Mouse (Mus musculus) liver, embryonic 14.5 days (tissue): ENCODE results near the gene Rpgrip1l. TPM values are rescaled to one million over a fixed set of nuclear protein-coding genes. Genes with fewer than 3 reads are reported as not detected.

Source experiments
- ATAC-seq: fragments of 200-750 bp; cut with Nextera tagmentation; 2 replicates; pipeline ENCODE4 v1.8.0; 2017; ENCODE audit warnings: moderate number of reproducible peaks, mild to moderate bottlenecking, moderate library complexity; ENCODE audit not compliant: insufficient read depth
- DNase-seq, 3 experiments: peaks; one replicate each; pipeline ENCODE4 v3.0.0-alpha.2; 2012 to 2013; ENCODE audit warnings: low read depth in 3 of 3, low spot score in 3 of 3
- H3K27ac ChIP-seq: fragments of 300-500 bp; sonication (generic); 2 replicates; pipeline ENCODE4 v1.5.1; 2014; ENCODE audit warnings: moderate library complexity, mild to moderate bottlenecking, control low read depth, inconsistent platforms
- H3K27me3 ChIP-seq: fragments of 300-500 bp; sonication (generic); 2 replicates; pipeline ENCODE4 v1.6.1; 2014; ENCODE audit warnings: mild to moderate bottlenecking, low read length, moderate library complexity; ENCODE audit not compliant: control insufficient read depth, insufficient read depth
- H3K36me3 ChIP-seq: fragments of 300-500 bp; sonication (generic); replicated peaks from 2 replicates; pipeline ENCODE4 v1.6.1; 2014; ENCODE audit warnings: low read depth; ENCODE audit not compliant: control insufficient read depth, insufficient read depth
- H3K4me1 ChIP-seq, 2 experiments: fragments of 200-500 bp in 1 of 2; fragments of 300-500 bp in 1 of 2; sonication (generic) in 1 of 2; replicated peaks; 2 replicates each; pipeline ENCODE4 v1.6.1; 2012 to 2014; ENCODE audit warnings: antibody characterized with exemption in 1 of 2, inconsistent platforms in 1 of 2, low read length in 1 of 2; ENCODE audit not compliant: control insufficient read depth in 2 of 2, insufficient read depth in 2 of 2
- H3K4me2 ChIP-seq: fragments of 300-500 bp; sonication (generic); 2 replicates; pipeline ENCODE4 v1.6.1; 2014; ENCODE audit warnings: low read depth, mild to moderate bottlenecking, control low read depth, moderate library complexity
- H3K4me3 ChIP-seq, 2 experiments: fragments of 200-500 bp in 1 of 2; fragments of 300-500 bp in 1 of 2; sonication (generic) in 1 of 2; 2 replicates each; pipeline ENCODE4 v1.5.1; 2012 to 2014; ENCODE audit warnings: low read depth in 2 of 2, low read length in 2 of 2, mild to moderate bottlenecking in 2 of 2, control low read depth in 1 of 2, inconsistent platforms in 1 of 2, moderate library complexity in 1 of 2; ENCODE audit not compliant: insufficient read depth in 1 of 2
- H3K9ac ChIP-seq: fragments of 300-500 bp; sonication (generic); replicated peaks from 2 replicates; pipeline ENCODE4 v1.6.1; 2014; ENCODE audit warnings: mild to moderate bottlenecking, control low read depth, moderate library complexity
- H3K9me3 ChIP-seq: fragments of 300-500 bp; sonication (generic); 2 replicates; pipeline ENCODE4 v1.6.1; 2016; ENCODE audit warnings: low read length, mixed read lengths; ENCODE audit not compliant: control insufficient read depth
- CTCF ChIP-seq: IDR thresholded peaks from 2 replicates; pipeline ENCODE4 v1.5.1; 2016; ENCODE audit warnings: antibody characterized with exemption, low read depth, control low read depth
- EP300 ChIP-seq: IDR thresholded peaks from 2 replicates; pipeline ENCODE4 v1.6.1; 2016; ENCODE audit warnings: antibody characterized with exemption, low read depth
- WGBS: fragments of 180-500 bp; shearing (Covaris S2); extraction: QIAGEN DNeasy Blood & Tissue Kit; methylation state at CpG from one replicate; pipeline ENCODE4 v1.1.7; 2014; ENCODE audit not compliant: insufficient replicate concordance; 5-methylcytosine and 5-hydroxymethylcytosine counted together
- polyA plus RNA-seq, 2 experiments: library from polyadenylated mRNA; depleted of rRNA in 1 of 2; stranded (reverse) in 1 of 2; unstranded in 1 of 2; fragments of >200 nt; fragmentation: Nextera tagmentation in 1 of 2; extraction: Ambion mirVana in 1 of 2; gene quantifications; 2 replicates each; pipeline versions ENCODE4 v1.2.1 to v1.2.3; 2012 to 2014

Gene Rpgrip1l
- polyA plus RNA-seq, 2 experiments, result 1.1 to 3.3 TPM

GRCm38 (mm10) chr8:91217062-91217905 lies 95.8 kb downstream of the Rpgrip1l start:
- Histone ChIP-seq H3K4me1 (no peaks in the 10 kb centered on the region), H3K9me3 (no peaks in the 10 kb centered on the region), H3K9ac (no peak overlapping the region), H3K36me3 (no peaks in the 10 kb centered on the region), H3K27me3 (no peaks in the 10 kb centered on the region), H3K27ac (no peak overlapping the region), H3K4me2 (no peak overlapping the region), H3K4me3 (no peak overlapping the region)
- ATAC-seq (no peak), DNase-seq (no peak)
- WGBS, result 74% methylated on average over 5 of the region's 5 CpGs
- TF ChIP-seq CTCF (no peak), EP300 (no peak)

- Histone ChIP-seq H3K9ac (no peak overlapping the region), H3K4me3 (no peak overlapping the region), H3K9me3 (no peaks in the 10 kb centered on the region), H3K27me3 (no peaks in the 10 kb centered on the region), H3K36me3 (no peaks in the 10 kb centered on the region), H3K4me2 (no peak overlapping the region), H3K27ac (no peak overlapping the region), H3K4me1 (no peaks in the 10 kb centered on the region)
- WGBS, result 47% methylated on average over 3 of the region's 3 CpGs
- TF ChIP-seq CTCF (no peak), EP300 (no peak)
- ATAC-seq (no peak), DNase-seq (no peak)
These were observed 98.8 kb downstream of the Rpgrip1l start for GRCm38 (mm10) chr8:91214287-91214686.

DNA sequence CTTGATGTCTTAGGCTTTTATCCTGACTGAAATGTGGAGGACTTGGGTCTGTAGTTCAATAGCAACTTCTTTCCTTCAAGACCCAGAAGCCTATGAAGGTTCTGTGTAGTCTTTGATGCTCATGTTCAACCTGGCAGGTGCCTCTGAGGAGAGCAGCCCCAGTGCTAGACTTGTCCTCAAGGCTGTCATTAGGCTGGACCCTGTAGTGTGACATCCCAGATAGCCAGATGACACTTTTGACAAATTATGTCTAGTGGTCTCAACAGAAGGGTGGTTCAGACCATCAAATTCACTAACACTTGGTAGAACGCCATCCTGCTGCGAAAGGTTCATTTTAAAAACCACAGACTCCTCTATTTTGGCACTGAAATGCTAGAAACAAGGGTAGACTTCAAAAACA lies 100.1 kb downstream of the Rpgrip1l start:
- DNase-seq, result no peak
- Histone ChIP-seq H3K36me3 (no peaks in the 10 kb centered on the region), H3K4me1 (no peaks in the 10 kb centered on the region), H3K27ac (no peak overlapping the region), H3K27me3 (no peaks in the 10 kb centered on the region), H3K9me3 (no peaks in the 10 kb centered on the region), H3K9ac (no peak overlapping the region), H3K4me3 (no peak overlapping the region), H3K4me2 (no peak overlapping the region)
- TF ChIP-seq EP300, result no peak
- no peak for TF ChIP-seq CTCF
- 81% methylated on average over 2 of the region's 2 CpGs for WGBS
- no peak for ATAC-seq

- Histone ChIP-seq H3K9me3 (no peaks in the 10 kb centered on the region), H3K27ac (no peak overlapping the region), H3K4me1 (no peaks in the 10 kb centered on the region; a peak in 1 of 4 replicates), H3K4me2 (no peak overlapping the region), H3K9ac (no peak overlapping the region), H3K27me3 (no peaks in the 10 kb centered on the region), H3K36me3 (no peaks in the 10 kb centered on the region), H3K4me3 (no peak overlapping the region)
- 49% methylated on average over 3 of the region's 3 CpGs for WGBS
- ATAC-seq (no peak), DNase-seq (no peak)
- TF ChIP-seq EP300 (no peak), CTCF (no peak)
These were observed 103.4 kb downstream of the Rpgrip1l start for GRCm38 (mm10) chr8:91209658-91210057.

DNA sequence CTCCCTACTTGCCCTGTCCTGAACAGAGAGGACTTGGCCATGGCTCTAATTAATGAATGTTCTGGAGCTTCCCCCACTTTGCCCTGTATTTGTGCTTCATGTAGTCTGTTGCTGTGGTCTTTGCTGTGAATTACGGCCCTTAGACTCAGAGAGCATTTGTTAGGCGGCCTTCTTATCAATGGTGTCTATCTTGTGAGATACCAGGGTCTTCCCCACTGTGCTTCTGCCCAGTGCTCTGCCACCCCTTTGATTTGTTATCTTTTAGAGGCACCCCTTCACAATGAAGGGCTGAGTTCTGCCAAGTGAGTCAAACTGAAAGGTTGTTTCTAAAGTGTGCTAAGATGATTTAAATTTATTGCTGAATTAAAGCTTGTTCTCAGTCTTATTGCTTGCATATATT lies 105.4 kb downstream of the Rpgrip1l start:
- H3K9me3 ChIP-seq, result no peaks in the 10 kb centered on the region
- no peak for ATAC-seq
- no peak for DNase-seq
- no peak for TF ChIP-seq EP300
- no peak for TF ChIP-seq CTCF
- no peak overlapping the region for H3K4me2 ChIP-seq
- H3K4me3 ChIP-seq, result no peak overlapping the region
- H3K9ac ChIP-seq, result no peak overlapping the region
- WGBS, result 7% methylated on average over 2 of the region's 2 CpGs
- H3K36me3 ChIP-seq, result no peaks in the 10 kb centered on the region
- H3K4me1 ChIP-seq, result no peaks in the 10 kb centered on the region; a peak in 1 of 4 replicates
- no peak overlapping the region for H3K27ac ChIP-seq
- no peaks in the 10 kb centered on the region for H3K27me3 ChIP-seq
